Mouse (Mus musculus): ENCODE data around the gene Rpl41.

GRCm38 (mm10) chr10:128525671-128526308 lies 23.3 kb downstream of the Rpl41 start, which contains the start of gene Esyt1:
- TF ChIP-seq CTCF (conservative IDR thresholded peaks at IDR 0.05; ENCODE audit: insufficient read depth, insufficient read length, low read depth, low read length): 0 out of 2 replicates have a peak, but pooled peaks have one; percentile 0
- peak; percentile 46 for TF ChIP-seq POLR2A (IDR thresholded peaks at IDR 0.05; ENCODE audit: low read depth, low read length)

Measured in kidney, adult 2 months (tissue).